Mouse (Mus musculus) embryo, embryonic 11 days (tissue): ENCODE results near the gene Rhbdl1.
"Not testable (repeated sequence)": the region's sequence is repeated elsewhere in the genome, so short reads cannot be mapped to it uniquely, and the experiment has no call there.

Experiments
- DNase-seq: peaks from one replicate; pipeline ENCODE4 v3.0.0-alpha.2; 2015

Rhbdl1 gene

GRCm38 (mm10) chr17:25824362-25825142, 12.5 kb downstream of the Rhbdl1 start:
- DNase-seq: no peak

DNA sequence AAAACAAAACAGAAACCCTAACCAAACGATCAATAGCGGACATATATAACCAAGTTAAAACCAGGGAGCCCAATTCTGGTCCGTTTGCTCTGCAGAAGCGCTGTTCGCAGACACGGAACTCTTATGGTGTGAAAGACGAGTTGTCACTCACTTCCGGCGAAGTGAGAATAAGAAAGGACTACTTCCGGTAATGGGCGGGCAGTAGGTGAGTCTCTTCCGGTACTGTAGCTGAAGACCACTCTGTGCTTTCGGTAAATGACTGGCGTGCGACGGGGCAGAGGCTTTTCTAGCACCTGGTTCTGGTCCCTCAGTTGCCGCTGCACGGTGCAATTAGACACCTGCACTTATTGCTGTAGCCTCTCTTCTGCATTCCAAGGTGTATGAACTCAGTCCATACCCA, 13.6 kb downstream of the Rhbdl1 start, which contains the start of gene Wdr24:
Wdr24 (plus strand) TSS at position 176 of the 400 bp plus-strand sequence.
- DNase-seq: peak; percentile 93

- DNase-seq: peak; percentile 46
These were observed 18.0 kb downstream of the Rhbdl1 start for GRCm38 (mm10) chr17:25818851-25819780.

DNA sequence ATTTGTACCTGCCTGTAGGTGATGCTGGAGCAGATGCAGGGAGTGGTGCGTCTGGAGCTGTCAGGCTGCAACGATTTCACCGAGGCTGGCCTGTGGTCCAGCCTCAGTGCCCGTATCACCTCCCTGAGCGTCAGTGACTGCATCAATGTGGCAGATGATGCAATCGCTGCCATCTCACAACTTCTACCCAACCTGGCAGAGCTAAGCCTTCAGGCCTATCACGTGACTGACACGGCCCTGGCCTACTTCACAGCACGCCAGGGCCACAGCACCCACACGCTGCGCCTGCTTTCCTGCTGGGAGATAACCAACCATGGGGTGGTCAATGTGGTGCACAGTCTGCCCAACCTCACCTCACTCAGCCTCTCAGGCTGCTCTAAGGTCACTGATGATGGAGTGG, 19.4 kb downstream of the Rhbdl1 start:
- DNase-seq: no peak

- DNase-seq: peak; percentile 91
These were observed 23.6 kb downstream of the Rhbdl1 start for GRCm38 (mm10) chr17:25813471-25813870.

- no peak for DNase-seq
These were observed 26.2 kb downstream of the Rhbdl1 start for GRCm38 (mm10) chr17:25810890-25811289.

DNA sequence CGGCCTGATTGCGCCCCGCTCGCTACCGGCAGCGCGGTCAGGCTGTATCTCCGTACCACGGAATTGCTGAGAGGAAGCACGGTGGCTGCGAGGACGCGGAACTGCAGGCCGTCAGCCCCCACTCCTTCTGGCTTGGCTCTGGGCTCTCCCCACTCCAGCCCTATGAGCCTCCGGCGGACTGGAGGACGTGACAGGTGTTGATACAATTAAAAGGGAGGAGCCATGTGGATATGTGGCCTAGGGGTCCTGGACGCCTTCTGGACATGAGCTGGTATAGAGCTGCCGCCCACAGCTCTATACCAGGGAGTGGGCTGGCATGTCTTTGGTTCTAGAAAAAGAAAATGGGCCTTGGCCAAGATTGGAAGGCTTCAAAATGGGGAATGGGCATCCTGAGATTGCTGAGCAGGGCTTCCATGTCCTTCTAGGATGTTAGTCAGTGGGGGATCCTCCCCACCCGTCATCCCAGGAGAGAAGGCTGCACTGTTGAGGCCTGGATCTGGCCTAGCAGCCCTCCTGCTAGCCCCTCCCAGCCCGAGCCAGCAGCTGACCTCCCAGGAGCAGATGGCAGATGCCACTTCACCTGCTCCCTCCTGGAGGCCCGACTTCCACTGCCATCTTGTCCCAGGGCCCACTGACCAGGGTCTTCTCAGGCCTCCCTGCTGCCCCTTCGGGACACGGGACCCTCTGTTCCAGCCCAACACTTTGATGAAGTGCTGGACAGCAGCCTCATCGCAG, 27.3 kb downstream of the Rhbdl1 start:
- DNase-seq: no peak

- DNase-seq: peak; percentile 94
These were observed 28.1 kb downstream of the Rhbdl1 start, which contains the start of gene Fbxl16 for GRCm38 (mm10) chr17:25808789-25809605. Gene Fbxl16 (plus strand): TSS chr17:25809085.

DNA sequence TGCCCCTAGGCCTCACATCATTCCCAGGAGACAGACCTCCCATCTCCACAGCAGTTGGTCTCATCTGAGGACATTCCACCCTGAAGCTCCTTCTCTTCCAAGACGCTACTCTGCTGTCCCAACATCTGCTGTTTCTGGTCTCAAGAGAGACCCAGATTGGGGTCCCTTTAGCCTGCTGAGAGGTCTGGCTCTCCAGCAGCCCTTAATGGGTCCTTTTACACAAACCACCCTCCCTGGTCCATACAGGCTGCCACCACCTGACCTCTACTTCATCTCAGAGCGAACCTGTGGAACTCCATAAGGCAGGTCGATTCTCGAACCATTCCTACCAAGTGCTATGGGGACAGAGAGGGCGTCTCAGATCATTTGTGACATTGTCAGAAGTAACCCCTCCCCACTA, 29.1 kb downstream of the Rhbdl1 start:
- no peak for DNase-seq

- not testable (repeated sequence) for DNase-seq
These were observed 29.6 kb downstream of the Rhbdl1 start for GRCm38 (mm10) chr17:25807452-25807851.

DNA sequence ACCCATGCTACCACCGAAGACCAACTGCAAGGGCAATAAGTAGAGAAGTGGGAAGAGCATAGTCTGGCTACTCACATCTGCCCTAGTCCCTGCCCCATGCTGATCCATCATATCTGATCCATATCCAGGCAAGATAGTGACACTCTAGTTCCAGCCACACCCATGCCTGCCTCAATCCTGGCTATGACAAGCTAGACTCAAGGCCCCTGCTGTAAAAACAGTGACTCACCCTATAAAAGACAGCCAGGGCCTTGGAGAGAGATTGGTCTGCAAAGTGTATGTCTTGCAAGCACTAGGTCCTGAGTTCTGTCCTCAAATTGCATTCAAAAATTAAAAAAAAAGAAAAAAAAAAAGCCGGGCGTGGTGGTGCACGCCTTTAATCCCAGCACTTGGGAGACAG, 30.6 kb downstream of the Rhbdl1 start:
- no peak for DNase-seq

- peak; percentile 88 for DNase-seq
These were observed 34.1 kb downstream of the Rhbdl1 start for GRCm38 (mm10) chr17:25802825-25803517.

GRCm38 (mm10) chr17:25801029-25801428, 36.1 kb downstream of the Rhbdl1 start:
- DNase-seq: peak; percentile 85

DNA sequence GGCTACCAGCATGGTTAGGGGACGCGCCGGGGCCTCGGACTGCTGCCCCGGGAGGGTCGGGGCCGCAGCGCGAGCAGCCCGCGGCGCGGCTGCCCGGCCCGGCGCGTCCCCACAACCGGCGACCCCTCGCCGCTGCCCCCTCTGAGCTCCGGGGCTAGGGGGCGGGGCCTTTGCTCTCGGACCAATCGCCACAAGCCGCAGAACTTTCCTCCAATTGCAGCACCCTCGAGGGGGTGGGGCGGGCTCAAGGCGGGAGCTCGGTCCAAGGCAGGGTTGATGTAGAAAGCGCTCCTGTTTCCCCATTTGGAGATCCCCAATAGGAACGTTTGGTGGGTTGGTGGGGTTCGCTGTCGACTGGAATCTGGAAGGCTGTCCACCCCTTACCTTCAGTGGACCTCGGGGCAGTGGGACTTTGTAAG, 40.1 kb downstream of the Rhbdl1 start, which contains the start of gene Metrn:
Metrn (minus strand) TSS at position 186 of the 419 bp plus-strand sequence.
- DNase-seq: peak; percentile 97

DNA sequence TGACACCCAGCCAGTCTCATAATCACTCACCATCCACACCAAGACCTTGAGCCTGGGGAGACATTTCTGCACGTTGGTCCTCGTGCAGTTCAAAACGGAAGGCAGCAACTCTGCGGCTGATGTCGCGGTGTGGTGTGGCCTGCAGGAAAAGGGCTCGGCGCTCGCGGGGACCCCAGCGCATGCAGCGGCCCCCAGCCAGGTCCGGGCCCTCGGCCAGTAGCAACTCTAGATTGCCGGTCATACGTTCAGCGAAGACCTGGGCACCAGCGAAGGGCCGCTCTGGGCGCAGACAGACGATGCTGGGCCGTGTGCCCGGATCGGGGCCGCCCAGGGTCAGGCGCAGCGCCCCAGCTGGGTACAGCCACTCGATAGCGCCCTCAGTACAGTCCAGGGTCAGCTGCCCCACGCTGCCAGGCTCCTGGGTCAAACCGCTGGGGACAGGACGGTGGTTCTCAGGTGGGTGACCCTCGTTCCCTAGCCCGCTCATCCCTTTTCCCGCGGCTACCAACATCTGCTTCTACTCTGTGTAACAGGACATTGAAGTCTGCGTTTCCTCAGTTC, 40.8 kb downstream of the Rhbdl1 start:
- DNase-seq: no peak

DNA sequence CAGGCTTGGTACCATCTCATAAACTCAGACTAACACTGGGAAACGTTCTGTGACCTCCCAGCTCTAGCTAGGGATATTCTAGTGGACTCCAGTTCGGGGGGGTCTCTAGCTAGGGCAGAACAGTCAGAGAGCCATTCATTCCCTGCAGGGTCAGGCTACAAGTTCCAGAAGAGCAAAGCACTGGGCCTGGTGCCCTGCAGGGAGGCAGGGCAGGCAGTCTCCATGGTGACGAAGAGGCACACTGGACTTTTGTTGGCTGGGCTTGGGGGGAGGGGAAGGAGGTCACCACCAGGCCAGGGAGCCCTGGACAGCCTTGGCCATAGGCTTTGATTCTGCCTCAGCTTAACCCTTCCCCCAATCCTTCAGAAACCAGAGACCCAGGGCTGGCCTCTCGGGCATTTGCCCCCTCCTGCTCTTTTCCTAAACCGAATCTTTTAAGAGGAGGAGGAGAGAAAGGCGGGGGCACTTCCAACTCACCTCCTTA, 41.4 kb downstream of the Rhbdl1 start, which contains the start of gene AC134908.4:
AC134908.4 (minus strand) TSS at position 51 of the 484 bp plus-strand sequence.
- DNase-seq: peak; percentile 90

DNA sequence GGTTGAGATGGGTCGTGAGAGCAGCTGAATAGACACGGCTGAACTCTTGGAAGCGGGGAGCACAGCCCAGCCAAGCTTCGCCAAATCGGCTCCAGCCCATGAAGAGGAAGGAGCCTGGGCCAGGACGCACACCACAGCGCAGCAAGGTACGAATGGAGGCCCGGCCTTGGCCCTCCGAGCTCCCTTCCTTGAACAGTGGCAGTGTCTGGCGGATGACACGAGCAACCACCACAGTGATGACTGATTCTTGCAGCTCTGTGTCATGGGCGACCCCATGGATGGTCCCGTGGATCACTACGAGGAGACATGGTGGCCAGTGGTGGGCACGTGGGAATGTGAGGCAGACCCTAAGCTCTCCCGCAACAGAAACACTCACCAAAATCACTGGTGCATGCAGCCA, 42.1 kb downstream of the Rhbdl1 start:
- no peak for DNase-seq

GRCm38 (mm10) chr17:25794197-25794596, 42.9 kb downstream of the Rhbdl1 start:
- DNase-seq: peak; percentile 64

DNA sequence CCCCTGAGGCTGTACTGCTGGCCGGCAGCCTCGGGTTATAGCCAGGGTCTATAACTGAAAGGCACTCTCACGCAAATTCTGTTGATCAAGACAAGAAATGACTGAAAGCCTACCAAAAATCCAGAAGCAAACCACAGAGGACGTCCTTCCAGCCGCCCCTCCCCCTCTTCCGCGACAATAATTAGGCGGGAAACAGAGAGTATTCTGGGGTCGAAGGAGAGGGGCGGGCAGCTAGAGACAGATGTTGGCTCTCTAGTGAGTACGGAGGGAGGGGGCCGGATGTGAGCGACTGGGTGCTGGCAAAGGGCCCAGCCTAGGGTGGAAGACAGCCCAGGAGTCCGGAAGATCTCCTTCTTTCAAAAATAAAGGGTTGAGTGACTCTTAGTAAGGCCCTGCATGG, 44.5 kb downstream of the Rhbdl1 start, which contains the start of gene Fam173a:
Fam173a (minus strand) TSS at position 287 of the 400 bp plus-strand sequence.
- peak; percentile 82 for DNase-seq

DNA sequence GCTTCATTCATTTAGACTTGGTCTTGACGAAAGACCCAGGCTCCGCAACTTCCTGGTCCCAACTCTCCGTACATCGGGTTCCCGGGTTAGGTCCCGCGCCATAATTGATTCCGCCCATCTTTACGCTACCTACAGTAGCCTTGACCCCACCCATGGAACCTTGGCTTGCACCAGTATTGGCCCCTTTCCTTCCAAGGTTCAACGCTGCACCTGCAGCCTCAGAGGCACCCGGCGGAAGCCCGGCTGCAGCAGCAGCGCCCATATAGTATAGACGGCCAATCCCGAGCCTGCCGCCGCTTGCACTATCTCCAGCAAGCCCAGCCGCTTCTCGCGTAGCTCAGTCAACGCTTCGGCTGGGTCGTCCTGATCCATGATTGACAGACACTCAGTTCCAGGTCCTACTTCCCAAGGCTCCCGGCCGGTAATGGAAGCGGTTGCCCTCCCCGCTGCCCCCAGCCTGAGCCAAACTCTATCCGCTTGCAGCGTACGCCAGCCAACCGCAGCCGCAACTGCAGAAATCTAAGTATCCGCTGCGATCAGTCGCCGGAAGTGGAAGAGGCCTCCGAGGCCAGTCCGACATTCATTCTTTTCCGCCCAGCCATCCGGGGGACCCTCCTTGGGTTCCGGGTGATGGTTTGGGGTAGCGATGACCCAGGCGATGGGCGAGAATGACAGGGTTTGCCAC, 45.1 kb downstream of the Rhbdl1 start:
- DNase-seq: peak; percentile 89
